Mouse (Mus musculus): ENCODE measurements around the gene Ppp1r14d.

Ppp1r14d gene

GRCm38 (mm10) chr2:119172862-119173576 is 56.7 kb downstream of the Ppp1r14d start:
- peak; percentile 55 for DNase-seq (ENCODE audit: low spot score)

DNA sequence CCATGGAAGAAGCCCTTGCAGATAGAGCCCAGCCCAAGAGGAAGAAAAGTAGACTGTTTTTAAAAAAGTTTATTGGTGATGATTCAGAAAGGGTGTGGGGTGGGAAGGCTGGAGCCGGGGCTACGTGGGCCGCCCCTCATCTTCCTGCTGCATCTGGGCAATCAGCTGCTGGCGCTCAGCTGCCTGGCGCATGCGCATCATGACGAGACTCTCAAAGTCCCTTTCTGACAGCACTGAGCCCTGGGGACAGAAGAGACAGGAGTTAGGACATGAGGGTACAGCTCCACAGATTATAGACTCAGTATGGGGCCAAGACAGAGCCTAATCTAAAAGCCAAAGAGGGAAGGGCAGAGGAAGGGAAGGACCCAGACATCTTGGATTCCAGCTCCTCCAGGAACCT is 57.3 kb downstream of the Ppp1r14d start:
- DNase-seq (ENCODE audit: low spot score): no peak

DNA sequence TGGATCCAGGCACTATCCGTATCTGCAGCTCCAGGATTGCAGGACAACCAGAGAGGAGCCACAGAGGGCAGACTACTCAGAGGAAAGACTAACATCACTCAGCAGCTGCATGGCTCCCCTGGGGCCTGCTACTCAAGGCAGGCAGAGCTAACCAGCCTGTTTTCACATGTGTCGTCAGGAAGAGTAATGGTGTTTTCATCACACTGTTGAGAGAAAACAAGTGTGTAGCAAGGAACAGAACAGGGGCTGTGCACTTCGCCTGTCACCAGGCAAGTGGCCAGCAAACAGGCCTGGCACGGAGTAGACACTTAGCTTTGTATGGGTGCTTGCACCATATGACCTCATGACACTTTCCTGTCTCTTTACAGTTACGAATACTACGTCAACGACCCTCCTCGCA is 58.1 kb downstream of the Ppp1r14d start:
- DNase-seq (ENCODE audit: low spot score): no peak

DNA sequence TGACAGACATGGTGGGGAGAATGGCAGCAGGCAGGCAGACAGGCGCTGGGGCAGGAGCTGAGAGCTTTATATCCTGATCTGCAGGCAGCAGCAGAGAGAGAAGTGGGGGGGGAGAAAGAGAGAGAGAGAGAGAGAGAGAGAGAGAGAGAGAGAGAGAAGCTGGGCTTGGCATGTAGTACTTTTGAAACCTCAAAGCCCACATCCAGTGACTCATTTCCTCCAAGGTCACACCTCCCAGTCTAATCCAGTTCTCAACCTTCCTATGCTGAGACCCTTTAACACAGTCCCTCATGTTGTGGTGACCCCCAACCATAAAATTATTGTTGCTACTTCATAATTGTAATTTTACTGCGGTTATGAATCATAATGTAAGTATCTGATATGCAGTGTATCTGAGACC is 59.4 kb downstream of the Ppp1r14d start:
- DNase-seq (ENCODE audit: low spot score): no peak

Measured in retina, embryonic 14.5 days (tissue).